Mouse (Mus musculus) c-Kit-negative CD71-positive TER-119-positive erythroid progenitor cells, embryonic 14.5 days (primary cell): Measurements from ENCODE around the gene Sf1.
A peak's percentile ranks its signal among the peaks of the same experiment; 100 is the strongest.

Experiments
- DNase-seq: peaks from one replicate; pipeline ENCODE4 v3.0.0-alpha.2; 2013; ENCODE audit warnings: low read depth, low spot score

Gene Sf1

DNA sequence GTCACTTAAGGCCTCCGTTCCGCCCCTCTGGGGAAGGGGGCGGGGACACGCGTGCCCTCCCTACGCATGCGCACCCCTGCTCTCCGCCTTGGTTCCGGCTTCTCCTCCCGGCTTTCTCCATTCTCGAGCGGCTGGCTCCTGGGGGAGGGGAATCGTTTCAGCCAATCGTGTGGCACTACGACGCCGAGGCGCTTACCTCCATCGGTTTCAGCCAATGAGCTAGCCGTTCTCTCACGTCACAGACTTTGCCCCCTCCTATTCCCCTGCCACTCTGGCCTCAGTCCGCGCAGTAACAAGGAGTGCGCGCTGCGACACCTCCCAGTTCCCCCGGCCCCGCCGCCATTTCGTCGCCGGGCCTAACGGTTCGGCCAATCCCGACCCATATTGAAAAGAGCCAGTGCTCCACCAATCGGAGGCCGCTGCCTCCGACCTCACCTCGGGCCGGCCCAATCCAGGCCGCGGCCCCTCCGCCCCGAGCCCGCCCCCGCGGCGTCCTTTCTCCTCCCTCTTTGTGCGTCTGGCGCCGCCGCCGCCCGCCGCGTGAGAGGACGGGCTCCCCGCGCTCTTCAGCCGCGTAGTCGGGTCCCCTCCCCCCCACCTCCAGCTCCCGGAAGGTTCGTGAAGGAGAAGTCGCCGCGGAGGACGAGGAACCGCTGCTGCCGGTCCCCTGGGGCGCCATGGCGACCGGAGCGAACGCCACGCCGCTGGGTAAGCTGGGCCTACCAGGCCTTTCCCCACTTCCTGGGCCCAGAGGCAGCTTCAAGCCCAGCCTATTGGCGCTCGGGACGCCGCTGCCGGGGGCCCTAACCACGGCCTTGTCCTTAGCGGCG is at the start of gene Sf1:
TSS of gene Sf1 (plus strand) at position 280 of the 830 bp plus-strand sequence.
- DNase-seq: peak; percentile 99

- no peak for DNase-seq
These were observed 49.7 kb upstream of the Sf1 start for GRCm38 (mm10) chr19:6313796-6314195.

DNA sequence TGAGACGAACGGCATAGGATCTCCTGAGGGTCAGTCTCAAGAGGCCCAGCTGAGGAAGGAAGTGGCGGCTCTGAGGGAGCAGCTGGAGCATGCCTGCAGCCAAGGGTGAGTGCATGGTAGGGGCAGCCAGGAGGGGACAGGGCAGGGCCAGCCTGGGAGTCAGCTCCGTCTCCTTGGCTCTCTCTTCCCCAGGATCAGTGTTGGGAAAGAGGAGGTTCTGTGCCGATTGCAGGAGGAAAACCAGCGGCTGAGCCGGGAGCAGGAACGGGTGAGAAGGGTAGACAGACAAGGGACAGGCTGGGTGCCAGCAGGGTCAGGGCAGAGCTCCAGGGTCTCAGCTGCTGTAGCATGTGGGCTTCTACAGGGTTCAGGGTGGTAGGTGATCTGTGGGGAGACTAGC is 49.0 kb upstream of the Sf1 start:
- no peak for DNase-seq

- DNase-seq: no peak
These were observed 47.9 kb upstream of the Sf1 start for GRCm38 (mm10) chr19:6315573-6315972.

DNA sequence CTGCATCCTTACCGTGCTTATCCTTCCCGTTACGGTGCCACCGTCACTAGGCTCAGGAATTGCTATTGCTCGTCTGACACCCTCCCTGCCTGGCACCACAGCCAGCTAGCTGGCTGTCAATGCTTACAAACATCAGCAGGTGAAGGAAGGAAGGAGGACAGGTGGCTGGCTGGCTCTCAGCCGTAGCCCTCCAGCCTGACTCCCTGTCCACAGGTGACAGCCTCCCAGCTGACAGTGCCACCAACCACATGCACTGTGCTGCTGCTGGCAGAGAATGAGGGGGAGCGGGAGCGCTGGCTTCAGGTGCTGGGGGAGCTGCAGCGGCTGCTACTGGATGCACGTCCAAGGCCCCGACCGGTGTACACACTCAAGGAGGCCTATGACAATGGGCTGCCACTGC is 45.3 kb upstream of the Sf1 start:
- DNase-seq: no peak

- DNase-seq: no peak
These were observed 42.1 kb upstream of the Sf1 start for GRCm38 (mm10) chr19:6321358-6321757.

- DNase-seq: no peak
These were observed 41.5 kb upstream of the Sf1 start for GRCm38 (mm10) chr19:6321786-6322621.

- DNase-seq: no peak
These were observed 38.7 kb upstream of the Sf1 start for GRCm38 (mm10) chr19:6324751-6325150.

DNA sequence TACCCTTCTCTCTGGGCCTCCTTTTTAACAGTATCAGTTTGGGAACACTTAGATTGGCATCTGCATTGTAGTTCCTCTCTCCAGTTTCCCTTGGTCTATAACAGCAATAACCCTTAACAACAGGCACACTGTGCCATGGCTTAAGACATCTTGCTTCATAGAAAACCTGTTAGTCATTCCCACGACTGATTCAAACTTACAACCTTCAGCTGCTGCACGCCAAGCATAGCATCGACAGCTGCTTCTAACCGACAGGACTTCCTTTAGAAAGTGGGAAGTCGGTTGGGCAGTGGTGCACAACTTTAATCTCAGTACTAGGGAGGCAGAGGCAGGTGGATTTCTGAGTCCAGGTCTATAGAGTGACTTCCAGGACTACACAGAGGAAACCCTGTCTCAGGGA is 32.3 kb upstream of the Sf1 start:
- DNase-seq: no peak

- no peak for DNase-seq
These were observed 31.6 kb upstream of the Sf1 start for GRCm38 (mm10) chr19:6331719-6332516.

DNA sequence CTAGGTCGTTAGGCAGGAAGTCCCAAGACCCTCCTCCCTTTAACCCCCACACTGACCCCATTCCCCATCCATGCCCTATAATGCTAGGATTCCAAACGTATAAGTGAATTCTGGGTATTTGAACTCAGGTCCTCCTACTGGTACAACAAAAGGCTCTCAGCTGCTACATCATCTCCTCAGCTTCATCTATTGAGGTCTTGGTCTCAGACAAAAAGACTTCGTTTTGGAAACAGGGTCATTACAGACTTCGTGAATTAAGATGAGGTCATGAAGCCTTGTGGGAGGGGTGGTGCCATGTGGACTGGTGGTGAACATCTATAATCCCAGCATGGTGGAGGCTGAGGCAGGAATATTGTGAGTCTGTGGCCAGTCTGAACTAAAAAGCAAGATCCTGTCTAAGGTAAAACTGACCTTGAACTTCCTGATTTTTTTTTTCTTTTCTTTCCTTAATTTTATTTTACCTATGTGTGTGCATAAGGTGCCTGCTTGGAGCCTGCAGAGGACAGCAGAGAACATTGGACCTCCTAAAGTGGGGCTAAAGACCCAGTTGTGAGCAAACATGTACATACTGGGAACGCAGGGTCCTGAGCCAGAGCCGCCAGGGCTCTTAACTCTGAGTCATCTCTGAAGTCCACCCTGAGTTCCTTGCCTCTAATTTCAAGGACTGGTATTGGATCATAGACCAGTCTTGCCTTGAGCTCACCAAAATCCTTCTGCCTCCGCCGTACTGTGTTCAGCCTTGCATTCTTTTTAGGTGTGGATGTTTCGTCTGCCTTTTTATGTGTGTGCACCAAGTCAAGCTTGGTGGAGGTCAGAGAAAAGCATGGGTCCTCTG is 29.5 kb upstream of the Sf1 start:
- no peak for DNase-seq

GRCm38 (mm10) chr19:6334673-6335457 is 28.6 kb upstream of the Sf1 start, which contains the start of gene Men1:
Men1 (plus strand) TSS chr19:6334979.
- peak; percentile 78 for DNase-seq

GRCm38 (mm10) chr19:6335458-6335827 is 28.0 kb upstream of the Sf1 start:
- no peak for DNase-seq

- DNase-seq: no peak
These were observed 26.6 kb upstream of the Sf1 start for GRCm38 (mm10) chr19:6336920-6337319.

GRCm38 (mm10) chr19:6338171-6338570 is 25.3 kb upstream of the Sf1 start:
- no peak for DNase-seq

DNA sequence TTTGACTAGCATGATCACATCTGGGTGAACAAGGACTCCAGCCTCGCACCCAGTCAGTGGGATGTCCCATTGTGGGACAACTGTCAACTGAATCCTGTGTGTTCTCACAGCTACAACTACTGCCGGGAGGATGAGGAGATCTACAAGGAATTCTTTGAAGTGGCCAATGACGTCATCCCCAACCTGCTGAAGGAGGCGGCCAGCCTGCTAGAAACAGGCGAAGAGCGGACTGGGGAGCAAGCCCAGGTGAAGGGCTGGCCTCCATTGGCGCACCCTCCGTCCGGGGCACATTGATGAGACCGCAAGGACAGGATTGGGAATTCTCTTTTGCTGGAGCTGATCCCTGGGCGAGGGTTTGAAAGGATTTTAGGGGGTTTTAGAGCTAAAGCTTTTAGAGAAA is 24.8 kb upstream of the Sf1 start:
- no peak for DNase-seq

GRCm38 (mm10) chr19:6339191-6339590 is 24.3 kb upstream of the Sf1 start:
- no peak for DNase-seq

DNA sequence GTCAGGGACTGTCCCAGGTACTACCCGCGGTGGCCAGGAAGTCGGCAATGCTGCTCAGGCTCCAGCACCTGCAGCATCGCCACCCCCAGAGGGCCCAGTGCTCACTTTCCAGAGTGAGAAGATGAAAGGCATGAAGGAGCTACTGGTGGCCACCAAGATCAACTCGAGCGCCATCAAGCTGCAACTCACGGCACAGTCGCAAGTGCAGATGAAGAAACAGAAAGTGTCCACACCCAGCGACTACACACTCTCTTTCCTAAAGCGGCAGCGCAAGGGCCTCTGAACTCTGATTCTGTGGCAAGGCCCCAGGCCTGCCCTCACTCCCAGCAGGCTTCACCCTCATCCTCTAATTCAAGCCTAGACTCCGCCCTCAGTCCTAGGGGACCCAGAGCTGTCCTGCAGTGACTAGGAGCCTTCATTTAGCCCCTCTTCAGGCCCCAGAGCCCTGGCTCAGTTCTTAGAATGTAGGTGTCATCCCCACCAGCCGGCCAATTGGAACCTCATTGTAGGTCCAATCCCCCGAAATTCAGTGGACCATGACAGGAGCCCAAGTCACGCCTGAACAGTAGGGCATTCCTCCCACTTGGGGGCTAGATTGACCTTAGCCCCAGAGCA is 23.5 kb upstream of the Sf1 start:
- DNase-seq: no peak

DNA sequence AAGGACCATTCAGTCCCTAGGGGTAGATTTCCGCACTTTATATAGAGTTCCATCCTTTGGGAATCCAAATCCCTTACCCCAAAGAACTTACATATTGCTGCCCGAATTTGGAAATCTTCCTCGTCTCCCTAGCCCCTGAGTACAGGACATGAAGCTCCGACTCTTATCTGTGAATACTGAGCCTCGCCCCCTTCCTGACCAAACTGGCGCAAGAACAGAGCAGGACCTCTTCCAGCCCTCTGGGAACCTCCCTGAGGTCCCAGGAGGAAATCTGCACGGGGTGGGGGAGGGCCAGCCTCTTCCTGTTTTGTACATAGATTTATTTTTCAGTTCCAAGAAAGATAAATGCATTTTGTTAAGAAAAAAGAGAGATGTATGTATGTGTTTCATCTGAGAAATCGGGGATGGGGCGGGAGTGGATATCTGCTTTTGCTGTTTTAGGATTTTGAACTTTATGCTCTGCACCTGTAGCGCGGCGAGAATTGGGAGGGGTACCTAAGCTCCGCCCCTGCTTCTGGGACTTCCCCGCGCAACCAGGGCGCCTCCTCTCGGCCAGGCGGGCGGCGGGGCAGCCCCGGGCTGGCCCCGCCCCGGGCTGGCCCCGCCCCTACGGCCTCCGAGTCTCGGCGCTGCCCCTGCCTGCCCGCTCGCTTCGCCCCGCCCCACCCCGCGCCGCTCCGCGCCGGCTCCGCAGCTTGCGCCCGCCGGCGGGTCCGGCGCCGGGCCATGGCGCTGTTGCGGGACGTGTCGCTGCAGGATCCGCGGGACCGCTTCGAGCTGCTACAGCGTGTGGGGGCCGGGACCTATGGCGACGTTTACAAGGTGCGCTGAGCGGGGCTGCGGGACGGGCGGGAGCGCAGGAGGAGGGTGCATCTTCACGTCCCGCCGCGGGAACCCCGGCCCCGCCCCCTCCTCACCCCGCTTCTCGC is 22.7 kb upstream of the Sf1 start, which contains the start of gene Map4k2:
TSS of gene Map4k2 (plus strand) at position 612 of the 929 bp plus-strand sequence.
- DNase-seq: peak; percentile 77
